Mouse (Mus musculus) MEL (cell line): Measurements from ENCODE around the gene Tjp3. TPM values are rescaled to one million over a fixed set of nuclear protein-coding genes. Genes with fewer than 3 reads are reported as not detected.

Experiments used
- DNase-seq: peaks from one replicate; pipeline ENCODE4 v3.0.0; 2011; ENCODE audit warnings: low read depth, low spot score
- H3K27ac ChIP-seq: 2 replicates; pipeline ENCODE4 v1.5.1; 2012; ENCODE audit warnings: low read depth, mild to moderate bottlenecking, control low read depth, low read length, moderate library complexity; ENCODE audit not compliant: control insufficient read depth
- H3K27me3 ChIP-seq, 2 experiments: fragments of 150-350 bp in 1 of 2; sonication (generic) in 1 of 2; 2 replicates each; pipeline ENCODE4 v1.6.1; 2012; ENCODE audit warnings: low read length in 2 of 2, mild to moderate bottlenecking in 2 of 2, improper control_type of control experiment in 1 of 2, moderate library complexity in 1 of 2; ENCODE audit not compliant: insufficient read depth in 2 of 2, control insufficient read depth in 1 of 2
- H3K36me3 ChIP-seq, 2 experiments: 2 replicates each; pipeline ENCODE4 v1.6.1; 2012 to 2014; ENCODE audit warnings: low read length in 2 of 2, improper control_type of control experiment in 1 of 2, inconsistent platforms in 1 of 2, mild to moderate bottlenecking in 1 of 2; ENCODE audit not compliant: insufficient read depth in 2 of 2, control insufficient read depth in 1 of 2
- H3K4me1 ChIP-seq, 2 experiments: fragments of 150-350 bp in 1 of 2; sonication (generic) in 1 of 2; 2 replicates each; pipeline ENCODE4 v1.6.1; 2012; ENCODE audit warnings: low read length in 2 of 2, improper control_type of control experiment in 1 of 2, mild to moderate bottlenecking in 1 of 2; ENCODE audit not compliant: insufficient read depth in 2 of 2, control insufficient read depth in 1 of 2
- H3K4me3 ChIP-seq, 2 experiments: fragments of 150-350 bp in 1 of 2; sonication (generic) in 1 of 2; 2 replicates each; pipeline ENCODE4 v1.5.1; 2012; ENCODE audit warnings: low read depth in 2 of 2, low read length in 2 of 2, mild to moderate bottlenecking in 2 of 2, moderate library complexity in 2 of 2, control low read depth in 1 of 2, improper control_type of control experiment in 1 of 2; ENCODE audit not compliant: control insufficient read depth in 1 of 2, insufficient read depth in 1 of 2
- H3K79me2 ChIP-seq: 2 replicates; pipeline ENCODE4 v1.6.1; 2012; ENCODE audit warnings: mild to moderate bottlenecking, low read length, moderate library complexity; ENCODE audit not compliant: control insufficient read depth, poor library complexity, insufficient read depth
- H3K9ac ChIP-seq: 2 replicates; pipeline ENCODE4 v1.6.1; 2012; ENCODE audit warnings: low read depth, mild to moderate bottlenecking, control low read depth, low read length, moderate library complexity; ENCODE audit not compliant: control insufficient read depth, poor library complexity, severe bottlenecking
- H3K9me3 ChIP-seq: fragments of 150-350 bp; sonication (generic); replicated peaks from 2 replicates; pipeline ENCODE4 v1.6.1; 2012; ENCODE audit warnings: mild to moderate bottlenecking, low read length, improper control_type of control experiment, moderate library complexity; ENCODE audit not compliant: insufficient read depth
- CHD1 ChIP-seq: IDR thresholded peaks from 2 replicates; pipeline ENCODE4 v1.6.1; 2012; ENCODE audit warnings: low read depth, mild to moderate bottlenecking, inconsistent platforms, low read length, improper control_type of control experiment
- ELF1 ChIP-seq: IDR thresholded peaks from 2 replicates; pipeline ENCODE4 v1.6.1; 2014; ENCODE audit warnings: low read depth, mild to moderate bottlenecking, inconsistent platforms, low read length, improper control_type of control experiment, moderate library complexity
- EP300 ChIP-seq, 2 experiments: IDR thresholded peaks; 2 replicates each; pipeline ENCODE4 v1.6.1; 2011; ENCODE audit warnings: improper control_type of control experiment in 2 of 2, low read length in 2 of 2, low read depth in 1 of 2, mild to moderate bottlenecking in 1 of 2
- MXI1 ChIP-seq: IDR thresholded peaks from 2 replicates; pipeline ENCODE4 v1.6.1; 2011; ENCODE audit warnings: mild to moderate bottlenecking, low read depth, low read length, improper control_type of control experiment
- NRF1 ChIP-seq: IDR thresholded peaks from 2 replicates; pipeline ENCODE4 v1.6.1; 2014; ENCODE audit warnings: low read depth, mild to moderate bottlenecking, inconsistent platforms, low read length, improper control_type of control experiment, moderate library complexity; ENCODE audit not compliant: poor library complexity, insufficient read depth, severe bottlenecking
- RAD21 ChIP-seq: IDR thresholded peaks from 2 replicates; pipeline ENCODE4 v1.6.1; 2011; ENCODE audit warnings: mild to moderate bottlenecking, low read depth, low read length, improper control_type of control experiment
- TBP ChIP-seq: IDR thresholded peaks from 2 replicates; pipeline ENCODE4 v1.8.0; 2011; ENCODE audit warnings: low read depth, low read length, improper control_type of control experiment
- UBTF ChIP-seq: IDR thresholded peaks from 2 replicates; pipeline ENCODE4 v1.6.1; 2012; ENCODE audit warnings: low read depth, mild to moderate bottlenecking, inconsistent platforms, low read length, improper control_type of control experiment, moderate library complexity, borderline replicate concordance; ENCODE audit not compliant: insufficient read depth
- USF1 ChIP-seq: IDR thresholded peaks from 2 replicates; pipeline ENCODE4 v1.6.1; 2014; ENCODE audit warnings: low read depth, mild to moderate bottlenecking, inconsistent platforms, low read length, improper control_type of control experiment, moderate library complexity
- polyA plus RNA-seq, 2 experiments: library from polyadenylated mRNA; stranded (reverse) in 1 of 2; unstranded in 1 of 2; fragments of >175 nt in 1 of 2; fragments of >200 nt in 1 of 2; gene quantifications; 2 replicates each; pipeline versions ENCODE4 v1.2.1 to v1.2.4; 2012; ENCODE audit warnings: low replicate concordance in 2 of 2, low read depth in 1 of 2; ENCODE audit not compliant: insufficient read length in 2 of 2, insufficient read depth in 1 of 2, missing spikeins in 1 of 2
- total RNA-seq: library from RNA; depleted of rRNA; stranded (reverse); fragments of 300-350 nt; gene quantifications from 2 replicates; pipeline ENCODE4 v1.2.3, GENCODE M21; 2012

The Tjp3 gene
- total and polyA plus RNA-seq, 3 experiments: 2.9 to 4.9 TPM; not detected in 1

- peaks cover 0 to 2% of the 10 kb centered on the region in 2 experiments; a peak in 1 of 4 replicates for H3K36me3 ChIP-seq
- H3K4me1 ChIP-seq: peaks cover 0 to 9% of the 10 kb centered on the region in 2 experiments; a peak in 1 of 4 replicates
- DNase-seq: no peak
- no peak overlapping the region for H3K9ac ChIP-seq
- H3K4me3 ChIP-seq: no peak overlapping the region
- H3K27ac ChIP-seq: no peak overlapping the region
- no peaks in the 10 kb centered on the region for H3K9me3 ChIP-seq
- no peak for TF ChIP-seq MXI1
- no peak for TF ChIP-seq CHD1
- no peaks in the 10 kb centered on the region; the same call in 1 of the 2 replicates for H3K79me2 ChIP-seq
- H3K27me3 ChIP-seq: no peaks in the 10 kb centered on the region
Observed at GRCm38 (mm10) chr10:81315587-81315986, 24.2 kb upstream of the Tjp3 start.

GRCm38 (mm10) chr10:81314201-81314600, 22.8 kb upstream of the Tjp3 start:
- peaks cover 0 to 8% of the 10 kb centered on the region in 2 experiments; a peak in 1 of 4 replicates for H3K4me1 ChIP-seq
- H3K36me3 ChIP-seq: peaks cover 2% of the 10 kb centered on the region in 2 experiments; a peak in 1 of 4 replicates
- TF ChIP-seq USF1 (0 out of 2 replicates have a peak, but pooled peaks have one; percentile 34), TBP (no peak)
- H3K9ac ChIP-seq: no peak overlapping the region
- no peaks in the 10 kb centered on the region for H3K9me3 ChIP-seq
- H3K27ac ChIP-seq: no peak overlapping the region
- no peak for DNase-seq
- H3K4me3 ChIP-seq: no peak overlapping the region
- H3K27me3 ChIP-seq: no peaks in the 10 kb centered on the region
- H3K79me2 ChIP-seq: no peaks in the 10 kb centered on the region

- H3K79me2 ChIP-seq: no peaks in the 10 kb centered on the region
- no peak overlapping the region for H3K27ac ChIP-seq
- H3K27me3 ChIP-seq: no peaks in the 10 kb centered on the region
- H3K9ac ChIP-seq: no peak overlapping the region
- no peak for DNase-seq
- no peaks in the 10 kb centered on the region for H3K9me3 ChIP-seq
- peaks cover 0 to 2% of the 10 kb centered on the region in 2 experiments; a peak in 1 of 4 replicates for H3K4me1 ChIP-seq
- H3K4me3 ChIP-seq: no peak overlapping the region
- peaks cover 0 to 2% of the 10 kb centered on the region in 2 experiments; a peak in 1 of 4 replicates for H3K36me3 ChIP-seq
- TF ChIP-seq RAD21: no peak
- no peak for TF ChIP-seq NRF1
- TF ChIP-seq UBTF: no peak
- no peak for TF ChIP-seq ELF1
- TF ChIP-seq EP300 (IDR thresholded peaks at IDR 0.05; ENCODE audit: low read depth in 1 of 2, low read length in 2 of 2): no peak
- TF ChIP-seq, all 39 proteins: peak for 0
Observed at GRCm38 (mm10) chr10:81313581-81313980, 22.2 kb upstream of the Tjp3 start.
